Mouse (Mus musculus): Measurements from ENCODE around the gene Ddah2. TPM values are rescaled to one million over a fixed set of nuclear protein-coding genes. Genes with fewer than 3 reads are reported as not detected.

Ddah2 gene
- polyA plus RNA-seq (2015; fragmentation: Nextera tagmentation; extraction: Ambion mirVana): 330 and 333 TPM in 2 replicates

DNA sequence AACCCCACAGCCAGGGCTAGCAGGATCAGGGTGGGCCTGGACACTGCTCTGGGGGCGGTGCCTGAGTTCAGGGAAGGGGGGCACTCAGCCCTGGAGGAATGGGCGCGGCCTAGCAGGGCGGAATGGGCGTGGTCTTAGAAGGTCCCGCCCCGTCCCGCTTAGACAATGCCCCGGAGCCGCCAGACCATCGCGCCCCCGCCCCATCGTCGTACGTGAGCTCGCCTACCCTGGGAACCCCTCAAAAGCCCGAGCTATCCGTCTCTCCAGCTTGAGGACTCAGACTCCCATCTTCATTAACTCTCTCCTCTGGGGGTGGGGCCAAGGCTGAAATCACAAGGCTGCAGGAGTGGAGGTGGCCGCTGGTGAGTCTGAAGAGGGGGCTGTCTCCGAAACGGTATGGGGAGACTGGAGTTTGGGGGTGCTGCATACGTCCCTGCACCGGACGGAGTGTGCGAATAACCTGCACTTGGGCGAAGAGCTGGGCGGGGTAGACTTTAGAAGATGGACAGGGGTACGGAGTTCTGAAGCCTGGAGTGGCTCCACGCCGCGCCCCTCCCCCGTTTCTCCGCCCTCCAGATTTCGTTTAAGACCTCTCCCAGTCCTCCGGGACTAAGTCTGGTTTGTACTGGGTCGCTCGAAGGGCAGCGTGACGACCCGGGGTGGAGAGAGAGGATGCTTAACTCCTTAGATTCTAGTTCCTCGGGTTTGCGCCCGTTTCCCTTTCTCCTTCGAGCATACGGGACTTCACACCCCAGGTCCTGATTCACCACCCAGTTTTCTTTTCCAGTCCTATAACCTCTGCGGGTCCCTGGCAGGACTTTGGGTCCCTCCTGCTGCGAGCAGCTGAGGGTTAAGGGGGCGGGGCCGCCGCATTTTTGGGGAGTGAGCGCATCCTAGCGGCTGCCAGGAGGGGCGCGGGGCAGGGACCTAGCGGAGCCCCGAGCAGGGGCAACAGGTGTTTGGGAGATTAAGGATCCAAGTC is at the start of gene Ddah2:
TSS of gene Ddah2 (plus strand) at position 125 of the 982 bp plus-strand sequence.
- WGBS: under 1% methylated on average over 57 of the region's 57 CpGs
- Histone ChIP-seq H3K27ac (peak within 1 kb of the TSS; percentile 93), H3K9ac (peak within 1 kb of the TSS; percentile 79), H3K4me2 (peak within 1 kb of the TSS; percentile 81), H3K4me1 (peaks cover 23% of the 10 kb centered on the region), H3K27me3 (no peaks in the 10 kb centered on the region), H3K4me3 (peak within 1 kb of the TSS; percentile 77), H3K9me3 (no peaks in the 10 kb centered on the region), H3K36me3 (peaks cover 58% of the 10 kb centered on the region)
- ATAC-seq (ENCODE audit: borderline replicate concordance, extremely low read depth, low FRiP score, low TSS enrichment): peak; percentile 95

DNA sequence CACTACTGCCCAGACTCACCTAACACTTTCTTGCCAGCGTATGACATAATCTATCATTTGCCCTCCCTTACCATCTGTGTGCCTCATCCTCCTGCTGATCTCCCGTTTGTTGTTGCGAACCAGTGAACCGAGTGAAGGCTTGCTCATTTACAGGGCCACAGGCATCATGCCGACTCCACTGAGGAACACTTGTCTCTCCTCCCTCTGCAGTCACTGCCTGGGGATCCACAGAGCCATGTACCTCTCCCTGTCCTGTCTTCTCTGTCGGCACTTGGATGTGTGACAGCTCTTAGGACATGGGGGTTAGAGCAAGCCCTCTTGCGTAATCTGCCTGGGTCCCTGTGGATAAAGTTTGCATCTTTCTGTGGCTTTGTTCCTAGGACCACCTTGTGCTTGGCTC is 49.2 kb upstream of the Ddah2 start:
- Histone ChIP-seq H3K36me3 (peaks cover 97% of the 10 kb centered on the region), H3K4me1 (no peaks in the 10 kb centered on the region), H3K4me3 (no peak overlapping the region), H3K4me2 (no peak overlapping the region), H3K9me3 (no peaks in the 10 kb centered on the region), H3K27ac (no peak overlapping the region), H3K9ac (no peak overlapping the region), H3K27me3 (no peaks in the 10 kb centered on the region)
- ATAC-seq (ENCODE audit: borderline replicate concordance, extremely low read depth, low FRiP score, low TSS enrichment): no peak
- 84% methylated on average over 7 of the region's 7 CpGs for WGBS

DNA sequence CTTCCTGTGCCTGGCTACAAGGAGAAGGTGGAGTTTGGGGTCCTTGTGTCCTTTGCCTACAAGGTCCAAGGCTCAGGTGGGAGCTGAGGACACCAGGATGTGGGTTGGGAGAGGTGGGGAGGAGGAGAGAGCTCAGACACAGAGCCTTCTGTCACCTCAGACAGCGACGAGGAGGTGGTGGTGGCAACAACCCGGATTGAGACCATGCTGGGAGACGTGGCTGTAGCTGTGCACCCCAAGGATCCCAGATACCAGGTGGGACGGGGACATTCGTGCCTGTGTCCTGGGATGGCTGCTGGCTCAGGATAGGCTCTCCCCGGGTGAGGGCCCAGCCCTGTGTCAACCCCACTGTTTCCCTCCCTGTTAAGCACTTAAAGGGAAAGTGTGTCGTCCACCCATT is 47.4 kb upstream of the Ddah2 start:
- 92% methylated on average over 8 of the region's 8 CpGs for WGBS
- Histone ChIP-seq H3K27me3 (no peaks in the 10 kb centered on the region), H3K27ac (no peak overlapping the region), H3K36me3 (peaks cover 98% of the 10 kb centered on the region), H3K4me3 (no peak overlapping the region), H3K9me3 (no peaks in the 10 kb centered on the region), H3K4me1 (no peaks in the 10 kb centered on the region), H3K9ac (no peak overlapping the region), H3K4me2 (no peak overlapping the region)
- no peak for ATAC-seq (ENCODE audit: borderline replicate concordance, extremely low read depth, low FRiP score, low TSS enrichment)

DNA sequence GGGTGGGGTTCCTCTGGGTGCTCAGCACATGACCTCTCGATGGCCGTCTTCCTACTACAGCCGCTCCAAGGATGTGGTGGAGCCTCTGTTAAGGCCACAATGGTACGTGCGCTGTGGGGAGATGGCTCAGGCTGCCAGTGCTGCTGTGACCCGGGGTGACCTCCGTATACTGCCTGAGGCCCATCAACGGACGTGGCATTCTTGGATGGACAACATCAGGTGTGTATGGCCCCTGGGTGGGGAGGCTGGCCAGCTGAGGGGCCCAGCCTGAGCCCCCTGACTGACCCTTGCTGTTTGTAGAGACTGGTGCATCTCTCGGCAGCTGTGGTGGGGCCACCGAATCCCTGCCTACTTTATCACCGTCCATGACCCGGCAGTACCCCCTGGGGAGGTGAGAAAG is 46.4 kb upstream of the Ddah2 start:
- peaks cover 89% of the 10 kb centered on the region for H3K36me3 ChIP-seq
- no peak for ATAC-seq (ENCODE audit: borderline replicate concordance, extremely low read depth, low FRiP score, low TSS enrichment)
- H3K9me3 ChIP-seq: no peaks in the 10 kb centered on the region
- WGBS: 79% methylated on average over 13 of the region's 13 CpGs
- no peak overlapping the region for H3K4me2 ChIP-seq
- no peaks in the 10 kb centered on the region for H3K27me3 ChIP-seq
- no peak overlapping the region for H3K27ac ChIP-seq
- no peak overlapping the region for H3K4me3 ChIP-seq
- no peak overlapping the region for H3K9ac ChIP-seq
- H3K4me1 ChIP-seq: no peaks in the 10 kb centered on the region

DNA sequence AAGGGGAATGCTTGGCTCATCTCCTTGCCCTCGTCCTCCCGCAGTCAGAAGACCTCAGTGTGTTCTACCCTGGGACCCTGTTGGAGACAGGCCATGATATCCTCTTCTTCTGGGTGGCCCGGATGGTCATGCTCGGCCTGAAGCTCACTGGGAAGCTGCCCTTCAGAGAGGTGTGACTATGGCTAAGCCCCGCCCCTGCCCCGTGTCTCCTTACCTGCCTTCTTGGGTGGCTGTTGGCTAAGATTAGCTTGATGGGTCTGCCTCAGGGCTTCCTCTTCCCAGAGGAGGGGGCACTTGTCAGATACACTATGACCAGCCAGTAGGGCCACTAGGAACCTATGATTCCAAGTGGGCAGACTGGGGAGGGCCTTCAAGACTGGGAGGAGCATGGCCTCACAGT is 45.6 kb upstream of the Ddah2 start:
- H3K4me3 ChIP-seq: no peak overlapping the region
- H3K4me1 ChIP-seq: no peaks in the 10 kb centered on the region
- ATAC-seq (ENCODE audit: borderline replicate concordance, extremely low read depth, low FRiP score, low TSS enrichment): no peak
- no peak overlapping the region for H3K9ac ChIP-seq
- no peaks in the 10 kb centered on the region for H3K9me3 ChIP-seq
- no peaks in the 10 kb centered on the region for H3K27me3 ChIP-seq
- peaks cover 81% of the 10 kb centered on the region for H3K36me3 ChIP-seq
- H3K4me2 ChIP-seq: no peak overlapping the region
- H3K27ac ChIP-seq: no peak overlapping the region
- WGBS: 67% methylated on average over 6 of the region's 6 CpGs

DNA sequence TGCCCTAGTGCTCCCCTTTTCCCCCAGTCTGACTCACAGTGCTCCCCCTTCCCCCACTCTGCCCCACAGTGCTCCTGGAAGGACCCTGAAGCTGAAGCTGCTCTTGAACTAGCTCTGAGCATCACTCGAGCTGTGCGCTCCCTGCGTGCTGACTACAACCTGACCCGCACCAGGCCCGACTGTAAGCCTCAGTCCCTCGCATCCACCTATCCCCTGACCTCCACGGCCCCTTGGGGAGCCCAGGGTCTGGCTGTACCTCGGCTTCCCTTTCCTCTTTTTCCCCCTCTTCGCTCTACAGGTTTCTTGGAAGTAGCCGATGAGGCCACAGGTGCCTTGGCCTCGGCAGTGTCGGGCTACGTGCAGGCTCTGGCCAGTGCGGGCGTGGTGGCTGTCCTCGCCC is 43.5 kb upstream of the Ddah2 start:
- 90% methylated on average over 16 of the region's 16 CpGs for WGBS
- H3K9ac ChIP-seq: no peak overlapping the region
- peaks cover 61% of the 10 kb centered on the region for H3K36me3 ChIP-seq
- H3K9me3 ChIP-seq: no peaks in the 10 kb centered on the region
- no peaks in the 10 kb centered on the region for H3K27me3 ChIP-seq
- no peaks in the 10 kb centered on the region for H3K4me1 ChIP-seq
- H3K4me2 ChIP-seq: no peak overlapping the region
- no peak for ATAC-seq (ENCODE audit: borderline replicate concordance, extremely low read depth, low FRiP score, low TSS enrichment)
- no peak overlapping the region for H3K4me3 ChIP-seq
- no peak overlapping the region for H3K27ac ChIP-seq

DNA sequence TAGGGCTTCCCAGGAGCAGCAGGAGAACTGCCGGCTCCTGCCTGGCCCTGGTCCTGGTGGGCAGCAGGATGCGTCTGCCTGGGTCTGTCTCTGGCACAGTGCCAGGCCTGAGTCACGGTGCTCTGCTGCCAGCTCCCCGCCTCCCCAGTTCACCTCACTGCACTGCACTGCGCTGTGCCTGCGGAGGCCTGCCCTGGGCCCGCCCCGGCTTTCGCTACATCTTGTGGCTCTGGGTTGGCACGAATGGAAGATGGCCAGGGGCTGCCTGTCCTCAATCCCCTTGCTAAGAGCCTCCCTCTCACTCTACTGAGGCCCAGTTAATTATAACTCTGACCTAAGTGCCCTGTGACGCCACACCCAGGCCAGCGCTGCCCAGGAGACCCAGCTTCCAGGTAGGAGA is 42.5 kb upstream of the Ddah2 start, which contains the start of gene Vwa7:
TSS of gene Vwa7 (plus strand) at position 204 of the 400 bp plus-strand sequence.
- Histone ChIP-seq H3K4me2 (no peak within 1 kb of the TSS), H3K36me3 (peaks cover 50% of the 10 kb centered on the region), H3K27me3 (no peaks in the 10 kb centered on the region), H3K4me1 (peaks cover 2% of the 10 kb centered on the region), H3K9me3 (no peaks in the 10 kb centered on the region), H3K4me3 (no peak within 1 kb of the TSS), H3K9ac (no peak within 1 kb of the TSS), H3K27ac (no peak within 1 kb of the TSS)
- WGBS: 61% methylated on average over 12 of the region's 12 CpGs
- ATAC-seq (ENCODE audit: borderline replicate concordance, extremely low read depth, low FRiP score, low TSS enrichment): no peak

DNA sequence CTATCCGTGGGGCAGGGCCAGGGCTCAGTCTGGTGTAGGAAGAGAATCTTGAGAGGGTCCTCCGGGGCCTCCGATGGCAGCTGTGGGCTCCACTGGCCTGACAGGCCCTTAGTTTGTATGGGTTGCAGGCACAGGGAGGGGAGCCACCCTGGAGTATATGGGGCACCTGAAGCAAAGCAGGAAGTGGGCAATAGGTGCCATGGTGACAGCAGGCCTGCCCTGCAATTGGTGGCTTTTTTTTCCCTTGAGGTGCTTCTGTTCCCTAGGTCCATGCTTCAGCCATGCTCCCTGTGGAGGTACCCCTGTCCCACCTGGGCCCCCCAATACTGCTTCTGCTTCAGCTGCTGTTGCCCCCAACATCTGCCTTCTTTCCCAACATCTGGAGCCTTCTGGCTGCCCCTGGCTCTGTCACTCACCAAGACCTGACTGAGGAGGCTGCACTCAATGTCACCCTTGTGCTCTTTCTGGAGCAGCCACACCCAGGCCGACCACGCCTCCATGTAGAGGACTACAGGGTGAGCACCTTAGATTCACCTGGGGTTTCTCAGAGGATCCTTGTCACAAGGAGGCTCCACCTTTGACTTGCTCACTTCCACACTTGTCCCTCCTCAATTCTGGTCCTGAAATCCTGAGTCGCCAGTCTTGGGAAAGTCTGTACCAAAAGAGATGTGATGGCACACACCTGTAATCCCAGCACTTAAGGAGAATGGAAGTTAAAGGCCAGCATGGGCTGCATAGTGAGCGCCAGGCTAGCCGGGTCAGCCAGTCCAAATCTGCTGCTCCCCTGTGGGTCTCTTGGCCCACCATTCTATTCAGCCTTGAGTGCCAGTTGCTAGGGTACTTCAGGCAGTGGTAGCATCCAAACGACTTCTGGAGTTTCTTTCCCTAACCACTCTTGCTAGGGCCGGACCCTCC is 41.8 kb upstream of the Ddah2 start:
- H3K36me3 ChIP-seq: peaks cover 43% of the 10 kb centered on the region
- 76% methylated on average over 10 of the region's 10 CpGs for WGBS

DNA sequence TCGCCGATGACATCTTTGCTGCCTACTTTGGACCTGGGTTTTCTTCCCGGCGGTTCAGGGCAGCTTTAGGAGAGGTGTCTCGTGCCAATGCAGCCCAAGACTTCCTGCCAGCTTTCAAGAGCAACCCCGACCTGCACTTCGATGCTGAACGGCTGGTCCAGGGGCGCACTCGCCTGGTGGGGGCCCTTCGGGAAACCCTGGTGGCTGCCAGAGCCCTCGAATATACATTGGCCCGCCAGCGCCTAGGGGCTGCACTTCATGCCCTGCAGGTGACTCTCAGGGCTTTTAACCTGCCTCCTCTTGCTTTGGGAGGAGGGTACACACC is 41.2 kb upstream of the Ddah2 start:
- Histone ChIP-seq H3K27ac (no peak overlapping the region), H3K36me3 (peaks cover 37% of the 10 kb centered on the region), H3K9me3 (no peaks in the 10 kb centered on the region), H3K27me3 (no peaks in the 10 kb centered on the region), H3K4me1 (peaks cover 9% of the 10 kb centered on the region), H3K4me2 (no peak overlapping the region), H3K4me3 (no peak overlapping the region), H3K9ac (no peak overlapping the region)
- no peak for ATAC-seq (ENCODE audit: borderline replicate concordance, extremely low read depth, low FRiP score, low TSS enrichment)
- 69% methylated on average over 14 of the region's 14 CpGs for WGBS

More for the DNA sequence above, 41.8 kb upstream of the Ddah2 start:
- Histone ChIP-seq H3K4me3 (no peak overlapping the region), H3K9ac (no peak overlapping the region), H3K27me3 (no peaks in the 10 kb centered on the region), H3K4me1 (peaks cover 7% of the 10 kb centered on the region), H3K27ac (no peak overlapping the region), H3K4me2 (no peak overlapping the region), H3K9me3 (no peaks in the 10 kb centered on the region)
- no peak for ATAC-seq (ENCODE audit: borderline replicate concordance, extremely low read depth, low FRiP score, low TSS enrichment)

DNA sequence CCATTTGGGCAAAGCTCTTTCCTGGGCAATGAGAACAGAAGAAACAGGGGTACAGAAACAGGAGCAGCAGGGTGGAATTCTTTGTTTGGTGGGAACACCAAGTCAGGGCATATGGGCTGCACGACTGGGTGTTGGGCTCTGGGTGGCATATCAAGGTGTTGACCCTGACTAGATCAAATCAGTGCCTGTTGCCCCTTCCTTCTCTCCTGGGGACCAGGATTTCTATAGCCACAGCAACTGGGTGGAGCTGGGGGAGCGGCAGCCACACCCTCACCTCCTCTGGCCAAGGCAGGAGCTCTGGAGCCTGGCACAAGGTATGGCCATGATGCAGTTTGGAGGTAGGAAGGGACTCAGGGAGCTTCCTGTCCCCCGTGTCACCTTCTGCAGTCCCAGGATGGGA is 40.7 kb upstream of the Ddah2 start:
- Histone ChIP-seq H3K27me3 (no peaks in the 10 kb centered on the region), H3K4me3 (no peak overlapping the region), H3K27ac (no peak overlapping the region), H3K4me2 (no peak overlapping the region), H3K9me3 (no peaks in the 10 kb centered on the region), H3K9ac (no peak overlapping the region), H3K4me1 (peaks cover 9% of the 10 kb centered on the region), H3K36me3 (peaks cover 32% of the 10 kb centered on the region)
- WGBS: 81% methylated on average over 3 of the region's 3 CpGs
- no peak for ATAC-seq (ENCODE audit: borderline replicate concordance, extremely low read depth, low FRiP score, low TSS enrichment)

DNA sequence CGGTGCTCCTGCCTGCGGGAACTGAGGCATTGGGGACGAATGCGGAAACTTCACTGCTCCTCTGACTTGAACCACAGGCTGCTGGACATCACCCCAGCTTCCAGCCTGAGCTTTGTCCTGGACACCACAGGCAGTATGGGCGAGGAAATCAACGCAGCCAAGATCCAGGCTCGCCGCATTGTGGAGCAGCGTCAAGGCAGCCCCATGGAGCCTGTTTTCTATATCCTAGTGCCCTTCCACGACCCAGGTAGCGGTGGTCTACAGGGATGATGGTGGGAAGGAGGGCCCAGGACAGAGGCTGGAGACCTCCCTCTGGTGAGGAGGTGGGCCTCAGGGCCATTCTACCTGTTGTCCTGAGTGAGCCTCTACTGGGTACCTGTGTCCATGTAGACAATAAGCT is 38.9 kb upstream of the Ddah2 start:
- Histone ChIP-seq H3K4me2 (no peak overlapping the region), H3K36me3 (peaks cover 15% of the 10 kb centered on the region), H3K4me1 (peaks cover 9% of the 10 kb centered on the region), H3K27me3 (no peaks in the 10 kb centered on the region), H3K9ac (no peak overlapping the region), H3K4me3 (no peak overlapping the region), H3K9me3 (no peaks in the 10 kb centered on the region), H3K27ac (no peak overlapping the region)
- 72% methylated on average over 11 of the region's 11 CpGs for WGBS
- no peak for ATAC-seq (ENCODE audit: borderline replicate concordance, extremely low read depth, low FRiP score, low TSS enrichment)

DNA sequence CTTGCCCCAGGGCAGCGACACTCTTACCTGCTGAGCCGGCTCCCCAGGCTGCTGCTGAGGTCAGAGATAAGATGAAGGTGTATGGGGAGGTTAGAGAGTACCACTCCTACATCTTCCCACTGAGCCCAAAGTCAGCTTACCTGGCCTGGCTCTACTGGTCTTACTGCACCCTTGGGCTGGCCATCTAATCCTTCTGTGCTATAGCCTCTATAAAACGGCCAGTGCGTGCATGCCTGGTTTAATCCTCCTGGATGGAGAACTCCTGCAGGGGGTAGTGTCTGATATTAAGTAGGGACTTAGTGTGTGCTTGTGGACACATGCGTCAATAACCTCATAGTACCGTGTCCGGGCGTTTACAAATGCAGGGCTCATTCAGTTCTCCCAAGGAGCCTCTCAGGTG is 38.3 kb upstream of the Ddah2 start:
- ATAC-seq (ENCODE audit: borderline replicate concordance, extremely low read depth, low FRiP score, low TSS enrichment): no peak
- 80% methylated on average over 8 of the region's 8 CpGs for WGBS
- no peaks in the 10 kb centered on the region for H3K9me3 ChIP-seq

More for the DNA sequence above, 38.3 kb upstream of the Ddah2 start:
- no peaks in the 10 kb centered on the region for H3K27me3 ChIP-seq
- no peak overlapping the region for H3K9ac ChIP-seq
- peaks cover 12% of the 10 kb centered on the region for H3K4me1 ChIP-seq
- no peak overlapping the region for H3K4me3 ChIP-seq
- no peak overlapping the region for H3K4me2 ChIP-seq
- H3K27ac ChIP-seq: no peak overlapping the region
- H3K36me3 ChIP-seq: peaks cover 8% of the 10 kb centered on the region
